Mouse (Mus musculus): Measurements from ENCODE around the gene Rxfp3.
"Not testable (repeated sequence)": the region's sequence is repeated elsewhere in the genome, so short reads cannot be mapped to it uniquely, and the experiment has no call there.

The Rxfp3 gene

DNA sequence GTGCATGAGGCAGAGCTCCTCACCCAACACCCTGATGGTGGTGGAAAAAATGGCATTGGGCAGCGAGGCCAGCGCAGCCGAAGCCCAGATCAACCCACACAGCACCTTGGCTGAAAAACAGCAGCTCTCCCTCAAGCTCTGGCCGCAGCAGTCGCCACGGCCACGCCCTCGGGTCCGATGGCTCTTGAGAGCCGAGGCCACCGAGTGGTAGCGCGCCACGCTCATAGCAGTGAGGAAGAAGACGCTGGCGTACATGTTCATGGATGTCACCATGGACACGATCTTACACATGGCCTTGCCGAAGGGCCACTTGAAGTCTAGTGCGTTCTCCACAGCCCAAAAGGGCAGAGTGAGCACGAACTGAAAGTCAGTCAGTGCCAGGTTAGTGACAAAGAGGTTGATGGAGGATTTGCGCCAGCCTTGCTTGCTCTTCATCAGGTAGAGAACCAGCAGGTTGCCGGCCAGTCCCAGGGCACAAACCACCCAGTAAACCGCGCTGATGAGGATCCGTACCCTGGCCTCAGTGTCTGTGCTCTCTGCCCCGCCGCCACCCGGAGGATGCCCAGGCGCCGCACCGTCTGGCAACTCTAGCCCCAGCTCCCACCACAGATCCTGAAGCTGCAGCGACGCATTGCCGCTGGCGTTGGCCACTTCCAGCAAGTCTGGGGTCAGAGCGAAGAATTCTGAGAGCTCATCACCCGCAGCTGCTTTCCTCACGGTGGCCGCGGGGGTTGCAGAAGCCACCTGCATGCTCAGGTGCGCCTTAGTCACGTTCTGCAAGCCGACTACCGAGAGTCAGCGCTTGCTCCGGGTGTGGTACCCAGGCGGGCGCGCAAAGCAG is 1.0 kb downstream of the Rxfp3 start:
- peak; percentile 45 for DNase-seq (ENCODE audit: inconsistent ontology term)

DNA sequence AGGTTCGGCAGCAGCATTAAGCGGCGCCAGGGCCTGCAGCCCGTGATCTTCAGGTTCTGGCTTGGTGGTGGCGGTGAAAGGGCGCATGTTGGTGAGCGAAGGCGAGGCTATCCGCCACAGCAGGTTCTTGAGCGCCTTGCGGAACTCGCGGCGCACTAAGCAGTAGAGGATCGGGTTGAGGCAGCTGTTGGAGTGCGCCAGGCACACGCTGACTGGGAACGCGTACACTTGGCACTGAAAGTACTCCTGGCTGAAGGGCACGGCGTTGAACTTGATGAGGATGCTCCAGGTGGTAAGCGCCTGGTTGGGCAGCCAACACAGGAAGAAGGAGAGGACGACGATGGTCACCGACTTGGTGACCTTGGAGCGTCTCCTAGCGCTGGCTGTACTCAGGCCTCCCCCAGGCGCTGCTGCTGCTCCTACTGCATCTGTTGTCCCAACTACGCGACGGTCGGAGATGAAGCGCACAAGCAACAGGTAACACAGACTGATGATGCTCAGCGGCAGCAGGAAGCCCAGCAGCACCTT is 1.8 kb downstream of the Rxfp3 start:
- DNase-seq (ENCODE audit: inconsistent ontology term) = no peak

DNA sequence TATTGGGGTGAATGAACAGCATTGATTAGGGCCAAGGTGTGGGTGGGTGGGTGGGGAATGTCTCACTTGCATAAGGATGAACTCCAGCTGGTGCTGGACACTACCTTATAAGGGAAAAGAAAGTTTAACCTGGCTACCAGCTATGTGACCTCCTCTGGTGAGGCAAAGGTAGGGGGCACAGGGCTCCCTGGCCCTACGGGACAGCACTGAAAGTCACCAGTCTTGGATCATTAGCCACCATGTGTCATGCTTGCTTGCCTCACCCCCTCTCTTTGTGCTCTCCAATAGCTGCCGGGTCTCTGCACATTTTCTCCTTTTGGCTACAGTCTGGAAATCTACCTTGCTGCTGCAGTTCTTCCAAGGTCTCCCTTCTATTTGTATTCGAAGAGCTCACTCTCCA is 7.6 kb downstream of the Rxfp3 start:
- DNase-seq (ENCODE audit: inconsistent ontology term) = no peak

DNA sequence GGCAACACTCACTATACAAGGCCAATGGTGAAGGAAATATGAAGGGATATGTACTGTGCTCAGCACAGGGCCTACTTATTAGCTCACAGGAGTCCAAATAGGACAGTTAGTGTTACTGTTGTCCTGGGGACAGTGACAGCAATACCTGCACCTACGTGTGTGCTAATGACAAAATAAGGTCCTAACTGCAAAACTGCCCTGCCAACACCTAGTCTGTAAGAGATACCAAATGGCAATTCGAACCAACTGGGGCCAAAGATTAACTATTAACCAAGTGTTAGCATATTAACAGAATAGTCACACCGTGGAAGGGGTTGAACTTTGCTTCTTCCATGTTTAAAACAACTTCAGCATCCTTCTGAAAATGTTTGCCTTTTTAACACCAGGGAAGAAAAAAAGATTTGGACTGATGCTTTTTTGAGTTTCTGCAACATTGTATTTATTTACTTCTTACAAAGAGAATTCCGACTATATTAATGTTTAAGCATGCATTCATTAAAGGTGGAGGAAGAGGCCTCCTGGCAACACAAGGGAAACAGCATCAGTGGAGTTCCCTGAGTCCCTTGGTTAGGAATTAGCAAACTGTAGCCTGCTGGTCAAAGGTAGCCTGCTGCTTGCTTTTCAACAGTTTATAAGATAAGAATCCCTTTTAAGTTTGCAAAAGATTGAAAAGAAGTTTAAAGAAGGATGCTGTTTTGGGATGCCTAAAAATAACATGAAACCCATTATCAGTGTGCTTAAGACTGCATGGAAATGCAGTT is 10.8 kb downstream of the Rxfp3 start:
- no peak for DNase-seq (ENCODE audit: inconsistent ontology term)

DNA sequence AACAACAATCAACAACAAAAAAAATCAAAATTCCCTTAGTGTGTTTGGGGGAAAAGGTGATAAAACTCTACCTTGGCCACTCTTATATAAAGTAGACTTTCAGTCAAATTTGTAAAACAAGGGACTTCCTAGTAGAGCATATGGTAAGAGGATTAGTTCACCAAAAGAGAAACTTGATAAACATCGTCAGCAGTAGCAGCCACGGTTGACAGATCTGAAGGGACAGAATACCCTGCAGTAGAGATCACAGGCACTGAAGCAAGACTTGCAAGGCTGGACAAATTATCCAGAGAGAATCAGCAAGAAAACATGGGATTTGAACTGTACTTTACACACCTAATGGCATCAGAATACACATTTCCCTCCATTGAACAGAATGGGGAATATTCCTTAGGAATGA is 22.9 kb downstream of the Rxfp3 start:
- DNase-seq (ENCODE audit: inconsistent ontology term) = no peak

DNA sequence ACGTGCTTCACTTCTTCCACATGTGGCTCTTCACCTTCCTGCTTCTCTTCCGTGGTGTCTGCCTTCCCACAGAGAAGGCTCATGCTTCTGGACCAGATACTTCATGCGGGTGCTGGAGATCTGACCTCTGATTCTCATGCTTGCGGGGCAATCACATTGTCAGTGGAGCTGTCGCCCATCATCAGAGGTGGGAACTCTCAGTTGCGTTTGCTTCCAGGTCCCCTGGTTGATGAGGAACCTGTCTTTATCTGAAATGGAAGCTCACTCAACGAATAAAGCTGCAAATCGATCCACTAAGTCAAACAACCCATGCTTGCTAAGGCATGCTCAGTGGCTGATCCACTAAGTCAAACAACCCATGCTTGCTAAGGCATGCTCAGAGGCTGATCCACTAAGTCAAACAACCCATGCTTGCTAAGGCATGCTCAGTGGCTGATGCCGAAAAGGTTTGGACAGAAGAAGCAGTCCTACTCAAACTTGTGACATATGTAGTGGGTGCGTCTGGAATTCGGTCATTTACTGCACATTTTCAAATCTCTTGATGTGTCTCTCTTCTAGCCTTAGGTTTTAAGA is 26.7 kb downstream of the Rxfp3 start:
- DNase-seq (ENCODE audit: inconsistent ontology term) = no peak

DNA sequence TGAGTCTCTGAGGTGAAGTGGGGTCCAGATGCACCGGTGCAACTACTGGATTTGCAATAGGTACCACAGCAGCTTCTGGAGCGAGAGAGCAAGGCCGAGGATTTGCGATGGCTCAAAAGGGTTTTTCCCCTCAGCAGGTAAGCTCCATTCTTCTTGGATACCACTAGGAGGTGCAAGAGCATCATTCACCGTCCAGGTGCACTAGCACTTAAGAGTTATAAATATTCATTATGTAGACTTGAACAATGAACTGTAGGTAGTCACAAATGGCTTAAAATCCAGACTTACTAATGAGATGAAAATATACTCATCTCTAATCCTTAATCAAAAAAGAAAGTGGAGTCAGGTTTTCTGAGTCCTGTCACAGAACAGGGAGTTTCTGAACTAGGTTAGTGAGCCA is 29.0 kb downstream of the Rxfp3 start:
- DNase-seq (ENCODE audit: inconsistent ontology term) = no peak

DNA sequence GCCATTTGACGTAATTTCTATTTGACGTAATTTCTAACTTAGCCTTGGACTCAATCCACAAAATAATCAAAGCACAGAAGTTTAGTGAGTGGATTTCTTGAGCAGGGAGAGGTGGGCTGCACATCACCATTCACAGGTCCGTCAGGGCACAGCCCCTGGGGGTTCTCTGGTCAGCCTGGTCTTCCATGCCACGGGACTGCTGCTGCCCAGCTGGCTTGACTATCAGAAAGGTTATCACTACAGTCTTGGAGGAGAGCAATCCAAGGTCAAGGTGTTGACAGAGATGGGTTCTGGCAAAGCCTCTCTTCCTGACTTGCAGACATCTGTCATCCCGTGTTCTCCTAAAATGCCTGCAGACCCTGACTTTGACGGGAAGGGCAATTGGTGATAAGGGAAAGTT is 33.1 kb downstream of the Rxfp3 start:
- no peak for DNase-seq (ENCODE audit: inconsistent ontology term)

DNA sequence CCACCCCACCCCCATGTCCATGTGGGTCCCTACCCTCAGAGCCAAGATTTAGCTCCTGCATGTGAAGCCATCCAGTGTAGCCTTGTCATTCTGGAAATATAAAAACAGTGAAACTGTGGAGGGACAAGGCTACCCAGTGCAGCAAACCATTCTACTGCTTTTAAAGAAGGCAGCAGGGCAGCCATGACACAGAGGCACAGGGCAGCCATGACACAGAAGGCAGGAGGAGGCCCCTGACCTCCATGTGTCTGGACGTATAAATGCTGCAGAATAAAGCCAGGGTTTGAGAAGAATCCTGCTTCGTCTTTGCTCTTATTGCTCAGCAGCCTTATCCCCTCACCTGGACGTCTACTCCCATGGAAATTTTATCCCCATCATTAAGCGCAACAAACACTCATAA is 34.0 kb downstream of the Rxfp3 start:
- no peak for DNase-seq (ENCODE audit: inconsistent ontology term)

DNA sequence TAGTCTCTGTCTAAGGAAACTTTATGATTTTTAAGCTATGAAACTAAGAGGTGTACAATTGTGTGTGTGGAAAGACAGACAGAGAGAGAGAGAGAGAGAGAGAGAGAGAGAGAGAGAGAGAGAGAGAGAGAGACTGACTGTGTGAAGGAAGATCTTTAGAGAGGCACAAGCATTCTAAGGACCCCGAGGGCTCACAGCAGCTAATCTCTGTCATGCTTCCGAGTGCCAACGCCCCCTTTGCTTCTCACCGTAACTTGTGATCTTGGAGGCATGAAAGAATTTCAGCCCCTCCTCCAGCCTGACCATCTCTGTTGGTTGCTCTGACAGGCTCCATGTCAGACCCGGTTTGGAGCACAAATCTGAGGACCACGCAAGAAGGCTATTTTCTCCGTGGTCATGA is 37.4 kb downstream of the Rxfp3 start, which contains the start of gene Slc45a2:
Gene Slc45a2 (plus strand): TSS at position 301 of the 400 bp plus-strand sequence.
- DNase-seq (ENCODE audit: inconsistent ontology term) = no peak

DNA sequence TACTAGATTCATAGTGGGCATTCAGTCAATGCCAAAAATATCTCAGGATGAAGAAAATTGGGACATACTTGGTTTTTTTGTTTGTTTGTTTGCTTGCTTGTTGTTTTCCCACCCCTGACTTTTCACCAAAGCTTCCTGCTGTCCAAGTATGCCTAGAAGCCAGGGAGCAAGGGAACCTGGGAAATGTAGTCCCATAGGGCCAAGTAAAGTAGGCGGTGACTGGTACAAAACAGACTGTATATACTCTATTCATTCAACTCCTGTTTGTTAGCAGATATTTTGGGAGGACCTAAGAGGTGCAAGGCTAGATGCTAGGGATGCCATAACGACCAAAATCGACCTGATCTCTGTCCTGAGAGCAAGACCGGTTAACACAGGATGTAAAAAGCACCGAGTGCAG is 38.0 kb downstream of the Rxfp3 start:
- no peak for DNase-seq (ENCODE audit: inconsistent ontology term)

DNA sequence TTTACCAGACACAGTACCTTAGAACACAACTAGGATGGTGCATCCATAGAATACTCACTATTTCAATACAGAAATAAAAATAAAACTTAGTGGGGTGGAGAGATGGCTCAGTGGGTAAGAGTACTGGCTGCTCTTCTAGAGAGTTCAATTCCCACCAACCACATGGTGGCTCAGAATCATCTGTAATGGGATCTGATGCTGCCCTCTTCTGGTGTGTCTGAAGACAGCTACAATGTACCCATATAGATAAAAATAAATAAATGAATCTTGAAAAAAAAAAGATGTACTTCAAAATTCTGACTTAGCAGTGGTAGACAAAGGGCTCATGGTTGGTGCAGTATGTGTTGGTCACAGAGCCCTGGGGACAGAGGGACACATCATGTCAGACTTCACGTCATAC is 46.2 kb downstream of the Rxfp3 start:
- no peak for DNase-seq (ENCODE audit: inconsistent ontology term)

DNA sequence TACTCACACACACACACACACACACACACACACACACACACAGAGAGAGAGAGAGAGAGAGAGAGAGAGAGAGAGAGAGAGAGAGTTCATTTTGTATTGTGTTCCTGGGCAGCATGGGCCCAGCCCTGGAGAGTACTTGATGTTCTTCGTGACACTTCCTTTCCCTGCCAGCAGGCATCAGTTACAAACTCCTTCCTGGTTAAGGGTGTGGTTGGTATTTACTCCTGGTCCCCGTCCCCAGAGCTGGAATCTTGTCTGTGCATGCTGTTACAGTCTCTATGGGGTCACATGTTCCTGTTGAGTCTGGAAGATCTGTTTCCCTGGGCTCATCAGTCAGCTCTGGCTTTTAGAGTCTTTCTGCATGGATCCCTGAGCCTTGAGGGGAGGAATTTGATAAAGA is 47.4 kb downstream of the Rxfp3 start:
- no peak for DNase-seq (ENCODE audit: inconsistent ontology term)

DNA sequence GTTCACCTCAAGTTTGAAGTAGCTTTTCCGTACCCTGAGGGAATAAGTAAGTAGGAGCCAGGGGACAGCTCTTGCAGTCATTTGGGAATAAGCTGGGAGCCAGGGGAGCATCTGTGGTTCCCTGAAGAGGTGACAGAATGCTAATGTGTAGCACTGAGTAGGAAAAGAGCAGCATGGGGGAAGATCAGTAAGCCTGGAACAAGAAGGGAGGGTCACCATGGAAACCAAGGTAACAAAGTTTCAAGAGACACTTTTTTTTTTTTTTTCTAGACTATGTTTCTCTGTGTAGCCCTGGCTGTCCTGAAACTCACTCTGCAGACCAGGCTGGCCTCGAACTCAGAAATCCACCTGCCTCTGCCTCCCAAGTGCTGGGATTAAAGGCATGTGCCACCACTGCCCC is 51.3 kb downstream of the Rxfp3 start:
- not testable (repeated sequence) for DNase-seq (ENCODE audit: inconsistent ontology term)

DNA sequence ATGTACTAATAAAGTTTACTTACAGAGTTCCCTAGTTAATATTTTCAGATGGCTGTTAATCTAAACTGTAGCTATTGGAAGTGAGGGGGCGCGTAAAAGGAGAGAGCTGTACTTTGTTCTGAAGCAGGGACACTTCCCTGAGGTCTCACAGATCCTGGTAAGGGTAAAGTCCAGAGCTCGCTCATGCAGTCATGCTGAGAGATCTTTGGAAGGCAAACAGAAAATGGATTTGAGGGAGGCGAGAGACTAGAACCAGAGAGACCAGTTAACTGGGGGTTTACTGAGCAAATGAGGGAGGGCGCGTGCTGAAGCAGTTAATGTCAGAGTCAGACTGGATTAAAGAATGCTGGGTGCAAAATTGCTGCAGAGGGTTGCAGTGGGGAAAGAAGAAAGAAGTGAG is 52.0 kb downstream of the Rxfp3 start:
- no peak for DNase-seq (ENCODE audit: inconsistent ontology term)

Measured in Muller cell, postnatal 12 days (primary cell).